Mouse (Mus musculus): ENCODE data around the gene Hk2.

DNA sequence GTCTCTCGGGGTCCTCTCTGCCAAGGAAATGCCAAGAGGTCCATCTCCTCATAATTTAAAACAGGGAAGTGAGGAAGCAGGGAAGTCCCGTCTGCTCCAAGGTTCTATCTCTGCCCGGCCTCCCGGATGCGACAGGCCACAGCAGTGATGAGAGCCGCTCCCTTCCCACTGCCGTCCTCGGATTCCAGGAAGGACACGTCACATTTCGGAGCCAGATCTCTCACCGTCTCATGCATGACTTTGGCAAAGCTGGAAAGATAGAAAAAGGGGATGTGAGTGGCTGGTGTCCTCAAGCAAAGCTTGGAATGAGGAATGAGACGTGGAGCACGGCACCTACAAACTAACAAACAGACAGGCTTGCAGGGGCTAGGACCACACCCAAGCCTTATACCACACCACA, 47.0 kb downstream of the Hk2 start:
- TF ChIP-seq EP300 (IDR thresholded peaks at IDR 0.05; ENCODE audit: low read depth) = no peak
- no peak for TF ChIP-seq CTCF (IDR thresholded peaks at IDR 0.05; ENCODE audit: low read depth)
